Mouse (Mus musculus): ENCODE results near the gene Pitpnb.

Pitpnb gene

GRCm38 (mm10) chr5:111423616-111424015 lies 93.1 kb downstream of the Pitpnb start:
- no peak for DNase-seq

- DNase-seq = no peak
Measured at GRCm38 (mm10) chr5:111425813-111426212, 95.2 kb downstream of the Pitpnb start.

GRCm38 (mm10) chr5:111426249-111426648 lies 95.7 kb downstream of the Pitpnb start:
- DNase-seq = no peak

- no peak for DNase-seq
Measured at GRCm38 (mm10) chr5:111428882-111429281, 98.3 kb downstream of the Pitpnb start.

DNA sequence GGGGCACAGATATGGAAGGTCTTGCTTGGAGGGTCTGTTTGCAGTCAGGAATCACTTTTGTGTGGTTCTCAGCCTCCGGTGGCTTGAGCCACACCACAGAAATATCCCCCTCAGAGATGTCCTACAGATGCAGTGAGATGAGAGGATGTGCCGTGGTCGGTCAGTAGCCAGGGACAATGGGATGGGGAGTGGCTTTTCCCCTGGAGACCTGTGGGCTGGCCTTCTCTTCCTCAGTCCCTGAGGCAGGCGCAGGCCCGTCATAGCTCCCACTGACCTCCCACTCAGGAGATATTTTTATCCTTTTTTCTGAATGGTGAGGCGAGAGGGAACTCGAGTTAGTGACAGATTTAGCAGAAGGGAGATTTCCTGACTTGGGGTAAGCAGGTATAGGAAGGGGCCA lies 99.2 kb downstream of the Pitpnb start:
- DNase-seq = no peak

GRCm38 (mm10) chr5:111431007-111431730 lies 100.6 kb downstream of the Pitpnb start:
- no peak for DNase-seq

DNA sequence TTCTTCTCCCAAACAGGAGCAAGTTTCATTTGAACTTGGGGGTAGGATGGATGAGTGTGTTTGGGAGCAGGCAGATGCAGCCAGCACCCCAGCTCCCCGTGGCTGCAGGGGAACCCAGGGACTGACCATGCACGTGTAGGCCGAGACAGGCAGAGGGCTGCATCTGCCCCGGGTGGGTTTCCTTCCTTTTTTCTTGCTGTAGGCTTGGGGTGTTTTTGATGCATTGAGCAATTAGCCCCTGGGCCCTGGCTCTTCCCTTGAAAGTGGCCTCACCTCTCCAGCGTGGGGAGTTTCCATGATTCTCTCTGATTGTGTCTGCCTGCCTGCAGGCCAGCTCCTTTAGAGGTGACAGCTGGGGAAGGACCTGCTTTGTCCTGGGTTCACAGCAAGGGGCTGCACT lies 102.3 kb downstream of the Pitpnb start:
- no peak for DNase-seq

- DNase-seq = no peak
Measured at GRCm38 (mm10) chr5:111434342-111434842, 103.8 kb downstream of the Pitpnb start.

DNA sequence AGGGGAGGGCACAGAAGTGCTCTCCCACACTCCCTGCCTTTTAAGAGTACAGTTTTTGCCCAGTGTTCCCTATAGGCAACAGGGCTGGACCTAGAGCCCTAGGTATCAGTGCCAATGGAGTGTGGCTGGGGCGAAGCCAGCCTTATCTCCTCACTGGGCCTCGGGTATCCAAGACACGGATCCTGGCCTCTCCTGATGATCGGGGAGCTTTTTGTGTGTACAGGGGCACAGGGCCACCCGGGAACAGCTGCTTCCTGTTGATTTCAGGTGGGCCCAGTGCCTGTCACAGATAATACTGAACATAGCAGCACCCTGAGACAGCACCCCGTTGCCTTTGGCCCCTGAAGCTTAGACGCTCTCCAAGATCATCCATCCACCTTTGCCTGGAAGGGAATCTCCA lies 105.7 kb downstream of the Pitpnb start:
- no peak for DNase-seq

DNA sequence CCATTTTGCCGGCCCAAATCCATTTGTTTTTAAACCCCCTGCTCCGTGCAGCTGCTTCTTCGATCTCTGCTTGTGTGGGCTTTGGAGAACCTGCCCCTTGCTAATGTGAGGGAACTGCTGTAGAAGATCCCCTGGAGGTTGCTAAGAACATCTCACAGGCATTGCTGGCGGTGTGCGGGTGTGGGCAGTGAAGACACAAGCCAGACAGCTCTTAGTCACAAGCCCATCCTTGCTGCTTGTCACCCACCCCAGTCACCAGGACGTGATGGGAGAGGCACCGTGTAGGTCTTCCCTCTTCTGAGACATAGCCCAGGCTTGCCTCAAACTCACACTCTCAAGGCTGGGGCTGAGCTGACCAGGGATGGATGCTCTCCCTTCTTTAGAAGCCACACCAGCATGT lies 106.6 kb downstream of the Pitpnb start:
- DNase-seq = no peak

Measured in thymus, postnatal 25 days (tissue).